Mouse (Mus musculus) bone marrow, adult 2 months (tissue): ENCODE data around the gene Enpp6.

Experiments
- CTCF ChIP-seq: fragments of 200-500 bp; IDR thresholded peaks from 2 replicates; pipeline ENCODE4 v1.5.1; 2011; ENCODE audit warnings: low read length, control low read depth; ENCODE audit not compliant: control insufficient read depth, insufficient read depth
- POLR2A ChIP-seq: fragments of 200-500 bp; IDR thresholded peaks from 2 replicates; pipeline ENCODE4 v1.6.1; 2011; ENCODE audit warnings: low read depth, mild to moderate bottlenecking, control low read depth, low read length, borderline replicate concordance; ENCODE audit not compliant: control insufficient read depth

DNA sequence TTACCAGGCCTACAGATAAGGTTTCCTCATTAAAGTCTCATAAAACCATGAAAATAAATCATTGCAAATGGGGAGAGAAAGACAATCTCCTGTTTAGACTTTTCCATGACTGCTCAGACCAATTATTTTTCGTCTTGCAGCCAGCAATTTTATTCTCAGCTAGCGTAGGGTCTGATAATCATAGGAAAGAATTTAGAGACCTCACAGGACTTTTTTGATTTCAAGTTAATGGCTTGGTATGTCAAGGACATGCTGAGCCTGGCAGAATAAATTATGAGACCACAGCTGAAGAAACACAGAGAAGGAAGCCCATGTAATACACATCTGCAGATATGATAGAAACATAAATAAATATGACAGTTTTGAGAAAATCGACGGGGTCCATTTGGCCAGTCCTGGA is 130.6 kb downstream of the Enpp6 start:
- TF ChIP-seq POLR2A (no peak), CTCF (no peak)
